13 mouse cellular contexts compared by ENCODE assay signal in genomic region chr8:61340283-61340984, GRCm38 (mm10).
DNase-seq lines count a peak whose midpoint lies in the region; ATAC-seq and TF ChIP-seq lines count a peak whose summit lies in the region.
"Had no signal": no experiment of that assay in that cellular context is flagged by ENCODE, and none has a peak within 500 bp of the region (broad histone marks: within the 10 kb centered on the region; RNA-seq: fewer than 3 reads in every experiment).

No protein-coding gene starts in this region.

- H3K27me3 ChIP-seq in kidney, embryonic 16.5 days (ENCODE audit: insufficient read depth, low read length): no peaks in the 10 kb centered on the region
- H3K27me3 ChIP-seq in Patski: no peaks in the 10 kb centered on the region
- no peaks in the 10 kb centered on the region for H3K27me3 ChIP-seq in midbrain, embryonic 13.5 days

- 70% methylated on average over 17 of the region's 17 CpGs for WGBS in kidney, embryonic 16.5 days
- WGBS in midbrain, embryonic 13.5 days: 87% methylated on average over 17 of the region's 17 CpGs

- no peak overlapping the region for H3K4me3 ChIP-seq in kidney, embryonic 16.5 days (ENCODE audit: low read length)
- H3K4me3 ChIP-seq in brown adipose tissue, adult 24 weeks (ENCODE audit: insufficient read depth, low read depth, low read length): no peak overlapping the region
- no peak overlapping the region for H3K4me3 ChIP-seq in midbrain, embryonic 13.5 days (replicated peaks)
- H3K4me3 ChIP-seq: embryonic facial prominence, embryonic 10.5 days had no signal

- in situ Hi-C loops in Patski (cut with MboI; ENCODE audit: low pct_unique_long_range_greater_than_20kb): loop anchor here (5.0 kb wide), 1 partner anchor 63 kb away; no protein-coding TSS in a partner anchor

- DNase-seq in kidney, postnatal 36 days: no peak
- peak; percentile 77 for DNase-seq in Patski (ENCODE audit: low read depth, low spot score)
- DNase-seq in embryo, embryonic 11 days: no peak
- no peak for DNase-seq in gastrocnemius, postnatal 14 days
- DNase-seq: adrenal gland, postnatal 36 days; cerebellum, postnatal 10 days; lung, postnatal 4 days; thymus, postnatal 36 days had no signal

- H3K9me3 ChIP-seq in kidney, embryonic 16.5 days (ENCODE audit: low read length): no peaks in the 10 kb centered on the region
- H3K9me3 ChIP-seq in midbrain, embryonic 13.5 days: no peaks in the 10 kb centered on the region
- H3K9me3 ChIP-seq: embryonic facial prominence, embryonic 10.5 days had no signal

- H3K27ac ChIP-seq in kidney, embryonic 16.5 days (ENCODE audit: low read length): no peak overlapping the region; the same call in 1 of the 2 replicates
- 0 out of 2 replicates have a peak overlapping the region, but pooled peaks have one; percentile 12 for H3K27ac ChIP-seq in brown adipose tissue, adult 24 weeks (replicated peaks; ENCODE audit: low read depth, low read length)
- 0 out of 2 replicates have a peak overlapping the region, but pooled peaks have one; percentile 40 for H3K27ac ChIP-seq in midbrain, embryonic 13.5 days
- H3K27ac ChIP-seq: embryonic facial prominence, embryonic 10.5 days had no signal

- no peak overlapping the region for H3K4me2 ChIP-seq in kidney, embryonic 16.5 days (replicated peaks; ENCODE audit: low read depth, low read length)
- no peak overlapping the region for H3K4me2 ChIP-seq in midbrain, embryonic 13.5 days (replicated peaks)

- H3K4me1 ChIP-seq in kidney, embryonic 16.5 days (ENCODE audit: insufficient read depth, low read length): peaks cover 40% of the 10 kb centered on the region
- peaks cover 7% of the 10 kb centered on the region; the same call in 1 of the 2 replicates for H3K4me1 ChIP-seq in brown adipose tissue, adult 24 weeks (ENCODE audit: control insufficient read depth, insufficient read depth, insufficient read length, low read length)
- peaks cover 6% of the 10 kb centered on the region; the same call in 1 of the 2 replicates for H3K4me1 ChIP-seq in midbrain, embryonic 13.5 days (replicated peaks)

- peaks cover 15% of the 10 kb centered on the region; the same call in 1 of the 2 replicates for H3K36me3 ChIP-seq in kidney, embryonic 16.5 days (ENCODE audit: insufficient read depth, low read length)
- peaks cover 14% of the 10 kb centered on the region; the same call in 1 of the 2 replicates for H3K36me3 ChIP-seq in midbrain, embryonic 13.5 days

- POLR2A ChIA-PET in Patski (lab: Charles Lee): no interaction called here

- ATAC-seq in kidney, embryonic 16.5 days (ENCODE audit: low FRiP score, low TSS enrichment): peak; percentile 73
- peak; percentile 92 for ATAC-seq in Patski
- no peak for ATAC-seq in midbrain, embryonic 13.5 days
- ATAC-seq: CD4-positive, CD25-positive, alpha-beta regulatory T cell, adult 4 months had no signal

- H3K9ac ChIP-seq in kidney, embryonic 16.5 days (replicated peaks; ENCODE audit: low read length): no peak overlapping the region
- no peak overlapping the region for H3K9ac ChIP-seq in midbrain, embryonic 13.5 days (replicated peaks)

- no peak for TF ChIP-seq CTCF in Patski (IDR thresholded peaks at IDR 0.05)

- CTCF ChIA-PET in Patski (lab: Charles Lee): interaction anchor here (1.5 kb wide), 1 partner anchor 30 kb away, joined by 3 read pairs; no protein-coding TSS in a partner anchor

- intact Hi-C loops in gastrocnemius, postnatal 14 days (cut with DNase I; ENCODE audit: low total_unique reads): no loop called here
